Mouse (Mus musculus): ENCODE measurements around the gene Ddx60. TPM values are rescaled to one million over a fixed set of nuclear protein-coding genes. Genes with fewer than 3 reads are reported as not detected.

Ddx60 gene
- polyA plus RNA-seq, 1 experiment from 2014 or later: 0.43 TPM

DNA sequence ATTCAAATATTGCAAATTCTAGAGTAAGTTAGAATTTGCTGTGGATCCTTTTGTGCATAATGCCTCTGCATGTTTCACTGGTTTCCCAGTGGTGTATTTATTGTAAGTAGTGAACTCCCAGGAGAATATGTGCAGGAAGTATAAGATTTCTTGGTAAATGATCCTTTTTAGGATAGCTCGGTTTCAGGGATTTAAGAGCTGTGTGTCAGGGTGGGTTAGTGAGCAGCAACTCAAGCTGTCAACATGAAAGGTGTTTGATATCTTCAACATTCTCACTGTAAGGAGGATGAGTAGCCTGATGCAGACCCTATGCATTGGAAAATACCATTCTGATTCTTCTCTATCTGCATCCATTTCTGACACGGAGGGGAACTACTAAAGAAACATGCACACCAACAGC, 69.2 kb downstream of the Ddx60 start:
- Histone ChIP-seq H3K9me3 (no peaks in the 10 kb centered on the region), H3K4me3 (no peak overlapping the region), H3K27me3 (no peaks in the 10 kb centered on the region), H3K9ac (no peak overlapping the region), H3K4me2 (replicated peaks) (no peak overlapping the region), H3K4me1 (peaks cover 6% of the 10 kb centered on the region; the same call in 1 of the 2 replicates), H3K27ac (no peak overlapping the region), H3K36me3 (no peaks in the 10 kb centered on the region)
- ATAC-seq (ENCODE audit: low FRiP score, low read depth): no peak
- 68% methylated on average over 2 of the region's 2 CpGs for WGBS

DNA sequence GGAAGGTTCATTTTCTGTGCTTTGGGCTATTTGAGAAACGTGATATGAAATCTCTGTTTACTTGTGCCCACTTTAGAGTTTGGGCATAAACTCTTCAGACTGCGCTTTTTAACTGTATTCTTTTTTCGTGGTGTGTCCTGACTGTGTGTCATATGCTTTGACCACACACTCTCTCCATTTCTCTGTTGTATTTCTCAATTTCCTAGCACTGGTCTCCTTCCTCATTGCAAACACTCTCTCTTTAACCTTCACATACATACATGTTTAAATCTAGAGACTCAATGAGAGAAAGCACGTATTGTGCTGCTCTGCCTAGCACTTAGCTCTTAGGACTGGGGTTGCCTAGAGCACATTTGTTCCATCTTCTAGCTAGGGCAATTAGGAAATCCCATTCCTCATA, 86.3 kb downstream of the Ddx60 start:
- H3K27me3 ChIP-seq: no peaks in the 10 kb centered on the region
- no peaks in the 10 kb centered on the region for H3K36me3 ChIP-seq
- peaks cover 2% of the 10 kb centered on the region for H3K9me3 ChIP-seq
- H3K4me1 ChIP-seq: no peaks in the 10 kb centered on the region
- ATAC-seq (ENCODE audit: low FRiP score, low read depth): no peak
- H3K9ac ChIP-seq: no peak overlapping the region
- H3K4me3 ChIP-seq: no peak overlapping the region
- H3K27ac ChIP-seq: no peak overlapping the region
- H3K4me2 ChIP-seq (replicated peaks): no peak overlapping the region
- WGBS: 90% methylated on average over 4 of the region's 4 CpGs

DNA sequence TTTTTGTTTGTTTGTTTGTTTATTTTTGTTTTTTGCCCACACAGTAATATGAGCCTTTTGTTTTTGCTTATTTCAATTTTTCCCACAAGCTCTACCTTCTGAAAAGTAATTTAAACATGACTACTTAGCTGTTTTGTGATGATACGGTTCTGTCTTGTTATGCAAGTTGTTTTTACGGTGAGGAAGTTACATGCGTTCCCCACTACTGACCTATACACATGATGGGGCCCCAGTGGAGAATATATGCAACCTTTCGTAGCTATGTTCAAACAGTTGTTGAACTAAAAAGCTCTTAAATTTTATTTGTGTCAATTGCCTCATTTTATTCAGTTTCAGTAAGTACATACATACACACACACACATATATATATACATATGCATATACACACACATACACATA, 86.7 kb downstream of the Ddx60 start:
- Histone ChIP-seq H3K36me3 (no peaks in the 10 kb centered on the region), H3K27ac (no peak overlapping the region), H3K9ac (no peak overlapping the region), H3K4me2 (replicated peaks) (no peak overlapping the region), H3K27me3 (no peaks in the 10 kb centered on the region), H3K9me3 (no peaks in the 10 kb centered on the region; the same call in 1 of the 2 replicates), H3K4me1 (no peaks in the 10 kb centered on the region), H3K4me3 (no peak overlapping the region)
- ATAC-seq (ENCODE audit: low FRiP score, low read depth): no peak
- WGBS: 87% methylated on average over 4 of the region's 4 CpGs

DNA sequence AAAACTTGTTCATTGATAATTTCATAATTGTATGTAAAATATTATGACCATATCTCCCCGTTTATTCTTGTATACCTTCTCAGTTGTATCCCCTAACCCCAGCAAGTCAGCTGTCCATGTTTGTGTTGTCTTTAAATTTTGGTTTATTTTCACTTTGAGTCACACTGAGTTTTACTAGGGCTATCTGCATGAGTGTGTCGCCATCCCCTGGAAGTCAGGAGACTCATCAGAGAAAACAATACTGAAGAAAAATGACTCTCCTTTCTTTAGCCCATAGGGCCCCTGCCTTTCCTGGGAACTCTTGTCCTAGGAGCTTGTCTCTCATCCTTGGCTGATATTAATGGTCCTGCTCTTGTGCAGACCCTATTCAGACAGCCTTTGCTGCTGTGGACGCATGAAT, 106.5 kb downstream of the Ddx60 start:
- no peak overlapping the region for H3K4me2 ChIP-seq (replicated peaks)
- no peak for ATAC-seq (ENCODE audit: low FRiP score, low read depth)
- no peak overlapping the region for H3K9ac ChIP-seq
- H3K4me1 ChIP-seq: no peaks in the 10 kb centered on the region
- 75% methylated on average over 3 of the region's 3 CpGs for WGBS
- H3K4me3 ChIP-seq: no peak overlapping the region
- no peaks in the 10 kb centered on the region for H3K9me3 ChIP-seq
- no peak overlapping the region for H3K27ac ChIP-seq
- no peaks in the 10 kb centered on the region for H3K27me3 ChIP-seq
- H3K36me3 ChIP-seq: no peaks in the 10 kb centered on the region

DNA sequence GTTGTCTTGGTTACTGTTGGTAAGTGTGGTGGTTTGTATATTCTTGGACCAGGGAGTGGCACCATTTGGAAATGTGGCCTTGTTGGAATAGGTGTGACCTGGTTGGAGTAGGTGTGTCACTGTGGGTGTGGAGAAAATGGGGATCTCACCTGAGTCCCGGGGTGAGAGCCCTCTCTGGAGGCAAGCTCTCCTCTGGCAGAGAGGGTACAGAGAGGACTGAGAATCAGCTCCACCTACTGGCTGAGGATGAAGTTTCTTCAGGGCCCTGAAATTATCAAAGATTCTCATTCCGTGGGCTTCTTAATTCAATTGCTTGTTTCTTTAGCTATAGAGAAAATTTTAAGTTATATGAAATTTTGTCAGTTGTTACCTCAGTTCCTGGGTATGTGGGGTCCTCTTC, 118.9 kb downstream of the Ddx60 start:
- Histone ChIP-seq H3K4me3 (no peak overlapping the region), H3K4me2 (replicated peaks) (no peak overlapping the region), H3K36me3 (no peaks in the 10 kb centered on the region), H3K27ac (no peak overlapping the region), H3K27me3 (no peaks in the 10 kb centered on the region), H3K4me1 (no peaks in the 10 kb centered on the region), H3K9me3 (peaks cover 4% of the 10 kb centered on the region; the same call in 1 of the 2 replicates), H3K9ac (no peak overlapping the region)
- WGBS: 38% methylated on average over 2 of the region's 2 CpGs
- no peak for ATAC-seq (ENCODE audit: low FRiP score, low read depth)

DNA sequence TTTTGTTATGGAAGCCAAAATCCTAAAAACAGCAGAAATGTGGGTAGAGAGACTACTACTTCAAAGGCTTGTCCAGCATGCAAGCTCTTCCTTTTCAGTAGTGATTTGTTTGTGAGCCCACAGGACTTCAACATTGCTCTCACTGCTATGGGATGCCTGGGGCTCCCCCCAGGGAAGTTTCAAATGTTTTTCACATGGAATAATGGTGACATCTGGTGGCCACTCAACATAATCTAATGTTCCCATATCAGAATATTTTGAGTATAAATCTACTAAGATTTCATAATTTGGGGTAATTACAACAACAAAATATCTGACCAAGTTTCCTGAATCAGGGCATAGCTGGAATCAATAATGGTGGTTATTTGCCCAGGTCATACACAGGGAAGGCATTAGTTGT, 132.5 kb downstream of the Ddx60 start:
- no peak for ATAC-seq (ENCODE audit: low FRiP score, low read depth)
- H3K4me1 ChIP-seq: no peaks in the 10 kb centered on the region
- H3K4me2 ChIP-seq (replicated peaks): no peak overlapping the region
- no peak overlapping the region for H3K27ac ChIP-seq
- H3K9ac ChIP-seq: no peak overlapping the region
- H3K27me3 ChIP-seq: no peaks in the 10 kb centered on the region
- H3K36me3 ChIP-seq: no peaks in the 10 kb centered on the region
- H3K4me3 ChIP-seq: no peak overlapping the region
- no peaks in the 10 kb centered on the region for H3K9me3 ChIP-seq

DNA sequence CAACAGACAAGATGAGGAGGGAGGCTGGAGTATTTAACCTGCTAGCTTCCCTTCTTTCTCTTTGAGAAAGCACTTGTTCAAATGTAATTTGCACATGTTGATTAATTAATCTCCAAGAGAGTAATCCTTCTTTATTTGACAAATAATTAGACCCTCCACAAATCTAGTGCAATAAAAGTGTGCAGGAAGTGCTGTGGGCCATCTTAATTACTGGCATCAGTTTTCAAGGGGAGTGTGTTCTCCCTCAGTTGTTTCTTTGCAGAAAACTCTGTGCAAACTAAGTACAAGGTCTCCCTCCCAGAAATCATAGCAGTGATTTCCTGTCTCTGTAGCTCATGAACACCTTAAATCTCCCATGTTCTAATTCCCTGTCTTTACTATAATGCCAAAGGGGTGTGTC, 140.4 kb downstream of the Ddx60 start:
- H3K9me3 ChIP-seq: no peaks in the 10 kb centered on the region
- H3K27me3 ChIP-seq: no peaks in the 10 kb centered on the region
- no peaks in the 10 kb centered on the region for H3K36me3 ChIP-seq
- no peak for ATAC-seq (ENCODE audit: low FRiP score, low read depth)
- no peak overlapping the region for H3K4me2 ChIP-seq (replicated peaks)
- no peak overlapping the region for H3K9ac ChIP-seq
- no peak overlapping the region for H3K27ac ChIP-seq
- no peak overlapping the region for H3K4me3 ChIP-seq
- no peaks in the 10 kb centered on the region for H3K4me1 ChIP-seq

DNA sequence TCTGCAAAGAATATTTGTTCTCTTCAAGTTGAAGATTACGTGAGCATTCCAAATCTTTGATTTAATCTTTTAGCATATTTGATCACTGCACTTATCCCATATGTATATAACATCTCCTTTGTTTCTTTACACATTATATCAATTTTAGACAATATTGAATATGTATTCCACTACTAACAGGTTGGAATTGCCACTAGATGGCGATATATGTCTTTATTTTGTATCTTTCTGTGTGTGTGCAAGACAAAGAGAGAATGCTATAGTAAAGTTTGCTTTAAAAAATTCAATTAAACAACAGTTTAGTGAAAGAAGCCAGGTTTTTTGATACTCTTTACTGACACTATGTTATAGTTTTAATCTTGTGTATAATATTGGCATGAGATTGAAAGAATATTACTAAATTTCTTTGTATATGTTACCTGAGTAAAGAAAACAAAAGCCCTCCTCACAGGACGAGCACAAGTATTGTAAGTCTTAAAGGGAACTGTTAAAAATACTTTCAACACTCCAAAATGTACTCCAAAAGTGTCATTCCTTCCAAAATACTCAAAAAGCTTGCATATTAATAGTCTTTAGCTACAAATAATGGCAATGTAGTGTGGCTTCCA, 152.4 kb downstream of the Ddx60 start:
- H3K4me1 ChIP-seq: no peaks in the 10 kb centered on the region
- no peaks in the 10 kb centered on the region for H3K9me3 ChIP-seq
- no peak overlapping the region for H3K4me2 ChIP-seq (replicated peaks)
- 51% methylated on average over 3 of the region's 3 CpGs for WGBS
- no peak for ATAC-seq (ENCODE audit: low FRiP score, low read depth)
- no peak overlapping the region for H3K27ac ChIP-seq
- no peaks in the 10 kb centered on the region for H3K36me3 ChIP-seq
- H3K9ac ChIP-seq: no peak overlapping the region
- no peak overlapping the region for H3K4me3 ChIP-seq
- no peaks in the 10 kb centered on the region for H3K27me3 ChIP-seq

DNA sequence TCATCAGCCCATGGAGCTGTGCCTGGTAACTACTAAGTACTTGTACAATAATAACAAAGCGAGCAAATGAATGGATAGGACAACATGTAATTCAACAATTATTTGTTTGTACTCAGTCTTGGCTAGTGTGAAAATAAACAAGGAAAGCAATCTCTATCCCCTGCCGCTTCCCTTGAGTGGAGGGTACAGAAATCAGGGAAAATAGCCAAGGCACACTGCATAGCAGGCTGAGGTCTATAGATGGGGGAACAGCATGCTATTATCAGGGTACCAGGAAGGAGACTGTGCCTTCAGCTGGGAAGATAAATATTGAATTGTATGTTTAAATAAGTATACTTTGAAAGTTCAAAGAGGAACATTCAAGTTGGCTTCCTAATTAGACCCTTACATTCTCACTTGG, 153.9 kb downstream of the Ddx60 start:
- H3K4me2 ChIP-seq (replicated peaks): no peak overlapping the region
- H3K36me3 ChIP-seq: no peaks in the 10 kb centered on the region
- H3K4me1 ChIP-seq: no peaks in the 10 kb centered on the region
- ATAC-seq (ENCODE audit: low FRiP score, low read depth): no peak
- H3K9ac ChIP-seq: no peak overlapping the region
- H3K27ac ChIP-seq: no peak overlapping the region
- 86% methylated on average over 2 of the region's 2 CpGs for WGBS
- H3K9me3 ChIP-seq: no peaks in the 10 kb centered on the region
- H3K4me3 ChIP-seq: no peak overlapping the region
- no peaks in the 10 kb centered on the region for H3K27me3 ChIP-seq

Other genes starting within 250 kb of the Ddx60 start
- gene Palld, start 25.4 kb upstream of the Ddx60 start, polyA plus RNA-seq (2015; fragmentation: Nextera tagmentation; extraction: Ambion mirVana): 114 and 116 TPM in 2 replicates
- gene Anxa10, start 195.1 kb downstream of the Ddx60 start, polyA plus RNA-seq (2015; fragmentation: Nextera tagmentation; extraction: Ambion mirVana): not detected in 2 replicates